Mouse (Mus musculus) hindlimb bud, embryonic 11.5 days (tissue): ENCODE results near the gene Scp2.

Source experiments
- DNase-seq: peaks from one replicate; pipeline ENCODE4 v3.0.0-alpha.2; 2012; ENCODE audit warnings: low read depth, low spot score; ENCODE audit errors: extremely low spot score

Gene Scp2

DNA sequence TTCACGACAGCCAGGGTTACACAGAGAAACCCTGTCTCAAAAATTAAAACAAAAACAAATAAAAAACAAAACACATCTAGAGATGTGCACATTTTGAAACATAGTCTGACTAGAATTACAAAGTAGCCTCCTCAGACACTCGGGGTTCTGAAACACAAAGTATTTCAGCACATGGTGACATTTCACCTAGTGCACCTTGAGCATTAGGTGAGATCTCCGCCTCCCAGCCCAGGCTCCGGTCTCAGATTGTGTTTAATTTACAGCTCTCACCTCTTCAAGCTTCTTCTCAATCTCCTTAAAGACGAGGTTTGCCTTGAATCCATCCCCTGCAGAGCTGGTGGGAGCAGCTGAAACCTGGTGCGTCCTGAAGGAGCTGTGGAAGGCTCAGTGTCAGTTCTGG is 81.2 kb downstream of the Scp2 start:
- no peak for DNase-seq

- no peak for DNase-seq
Measured at GRCm38 (mm10) chr4:108062524-108062923, 82.3 kb downstream of the Scp2 start.

GRCm38 (mm10) chr4:108060774-108061173 is 84.0 kb downstream of the Scp2 start:
- no peak for DNase-seq

- no peak for DNase-seq
Measured at GRCm38 (mm10) chr4:108059601-108060379, 85.0 kb downstream of the Scp2 start.

DNA sequence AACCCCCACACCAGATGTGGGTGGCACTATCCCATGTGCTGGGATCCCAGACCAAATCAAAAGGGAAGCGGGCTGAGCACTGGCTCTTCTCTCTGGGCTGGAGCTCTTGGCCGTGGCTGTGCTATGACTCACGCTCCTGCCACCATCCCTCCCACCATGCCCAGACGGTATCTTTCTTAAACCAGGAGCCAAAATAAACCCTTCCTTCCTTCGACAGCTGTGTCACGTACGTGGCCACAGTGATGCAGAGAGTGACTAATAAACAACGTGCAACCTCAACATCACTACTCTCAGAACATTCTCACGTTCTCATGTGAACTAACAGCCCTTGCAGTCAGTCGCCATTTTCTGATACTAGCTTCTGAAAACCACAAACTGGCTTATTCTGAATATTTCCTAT is 86.6 kb downstream of the Scp2 start:
- no peak for DNase-seq

GRCm38 (mm10) chr4:108057247-108057646 is 87.6 kb downstream of the Scp2 start:
- DNase-seq, result no peak

DNA sequence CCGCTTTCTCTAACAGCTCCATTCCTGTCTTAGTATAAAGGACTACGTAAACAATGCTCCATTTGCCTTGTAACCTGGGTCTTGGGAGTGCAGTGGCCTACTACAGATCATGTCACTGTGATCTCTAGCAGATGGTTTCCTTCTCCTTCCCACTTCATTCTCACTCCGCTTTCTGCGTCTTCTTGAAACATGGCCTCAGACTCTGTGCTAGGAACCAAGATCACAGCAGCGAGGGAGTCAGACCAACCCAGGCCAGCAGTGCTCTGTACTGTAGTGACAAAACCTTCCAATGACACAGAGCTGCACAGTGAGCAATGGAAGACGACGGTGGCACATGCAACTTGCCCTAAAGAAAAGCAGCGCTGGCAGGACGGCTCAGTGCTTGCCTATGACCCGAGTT is 88.9 kb downstream of the Scp2 start:
- DNase-seq, result no peak

DNA sequence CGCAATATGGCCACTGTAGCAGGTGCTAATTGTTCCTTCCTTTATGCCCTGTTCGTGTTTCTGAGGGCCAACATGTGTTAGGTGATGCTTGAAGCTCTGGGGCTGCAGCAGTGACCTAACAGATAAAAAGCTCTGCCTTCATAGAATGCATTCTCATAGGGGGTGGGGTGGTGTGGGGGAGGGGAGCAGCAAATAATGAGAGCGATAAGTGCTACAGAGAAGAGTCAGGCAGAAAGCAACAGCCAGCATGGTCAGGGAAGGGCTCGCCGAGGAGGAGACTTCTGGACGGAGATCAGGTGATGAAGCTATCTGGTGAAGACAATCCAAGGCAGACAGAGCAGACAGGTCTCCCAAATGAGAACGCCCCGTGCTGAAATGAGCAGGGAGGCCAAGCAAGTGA is 92.1 kb downstream of the Scp2 start:
- DNase-seq, result no peak

DNA sequence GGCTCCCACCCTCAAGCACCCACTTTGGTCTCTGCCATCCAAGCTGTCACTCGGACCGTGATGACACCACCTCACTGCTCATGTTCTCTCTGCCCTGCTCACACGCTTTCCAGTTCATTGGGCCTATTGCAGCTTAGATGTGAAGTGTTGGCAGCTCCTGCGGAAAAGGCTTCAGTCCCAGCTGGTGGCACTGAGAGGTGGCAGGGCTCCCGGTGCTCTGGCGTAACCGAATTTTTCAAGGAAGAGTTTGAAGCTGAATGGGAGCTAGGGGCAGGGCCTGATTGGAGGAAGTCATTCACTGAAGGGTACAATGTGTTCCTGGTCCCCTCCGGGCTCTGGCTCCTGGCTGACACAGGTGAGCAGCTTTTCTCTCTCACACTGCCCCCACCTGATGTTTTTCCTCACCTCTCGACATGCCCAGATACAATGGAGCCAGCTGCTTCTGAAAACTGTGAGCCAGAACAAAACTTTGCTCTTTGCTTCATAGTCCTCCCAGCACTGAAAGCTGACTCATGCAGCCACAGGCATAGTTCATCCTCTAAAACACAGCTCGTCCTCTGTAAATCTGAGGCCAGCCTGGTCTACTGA is 93.0 kb downstream of the Scp2 start:
- no peak for DNase-seq

GRCm38 (mm10) chr4:108046136-108046535 is 98.7 kb downstream of the Scp2 start:
- DNase-seq, result no peak

DNA sequence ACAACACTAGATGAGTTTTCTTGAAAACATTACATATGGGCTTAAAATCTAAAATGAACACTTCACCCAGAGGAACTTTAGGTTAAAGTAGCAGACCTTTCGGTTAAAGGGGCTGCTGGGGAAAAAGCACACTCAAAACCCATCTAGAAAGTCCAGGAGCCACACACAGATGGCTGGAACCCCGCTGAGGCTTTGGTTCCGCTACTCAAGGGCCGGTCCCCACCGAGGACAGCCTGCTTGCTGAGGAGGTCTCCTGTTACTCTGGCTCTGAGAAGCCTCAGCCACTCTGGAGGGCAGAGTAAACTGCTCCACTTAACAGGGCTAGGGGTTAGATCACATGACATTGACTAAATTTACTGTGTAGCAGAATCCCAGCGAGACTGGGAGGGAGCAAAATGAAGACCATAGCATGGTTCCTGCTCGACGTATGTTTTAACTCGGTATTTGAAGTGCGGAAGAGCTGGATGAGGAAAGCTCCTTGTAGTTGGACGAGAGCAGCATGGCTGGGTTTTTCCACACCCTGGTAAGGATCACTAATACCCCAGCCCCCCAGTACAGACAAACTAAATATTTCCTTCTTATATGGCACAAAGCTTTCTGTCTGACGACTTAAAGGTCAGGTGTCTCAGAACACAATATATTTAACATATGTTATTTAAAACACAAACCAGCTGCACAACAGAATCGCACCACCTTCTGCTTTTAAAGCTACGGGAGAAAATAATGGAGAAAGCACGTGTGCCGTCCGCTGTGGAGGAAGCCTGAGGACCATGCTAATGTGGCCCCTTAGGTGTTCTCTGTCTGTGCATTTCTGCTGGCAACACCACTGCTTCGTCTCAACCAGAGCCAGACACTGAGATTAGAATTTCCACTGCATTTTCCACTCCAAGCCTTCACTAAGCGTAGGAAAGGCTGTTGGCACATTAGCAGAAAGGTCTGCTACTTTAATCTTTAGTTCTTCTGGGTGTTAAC is 99.4 kb downstream of the Scp2 start:
- no peak for DNase-seq

DNA sequence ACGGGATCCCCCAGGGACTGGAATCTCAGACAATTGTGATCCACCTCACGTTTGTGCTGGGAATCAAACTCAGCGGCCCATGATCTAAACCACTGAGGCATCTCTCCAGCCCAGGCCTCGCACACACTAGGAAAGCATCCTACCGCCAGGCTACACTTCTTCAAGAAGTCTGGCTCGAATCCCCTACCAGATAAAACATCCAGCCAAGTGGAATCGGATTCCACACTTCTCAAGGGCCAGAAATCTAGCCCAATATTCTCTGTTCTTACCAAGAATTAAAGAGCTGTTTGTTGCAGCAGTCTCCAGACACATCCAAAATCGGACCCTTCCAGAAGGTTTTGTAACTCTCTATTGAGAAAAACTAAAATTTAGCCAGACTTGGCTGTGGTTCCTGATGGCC is 107.8 kb downstream of the Scp2 start:
- no peak for DNase-seq

- no peak for DNase-seq
Measured at GRCm38 (mm10) chr4:108033041-108033764, 111.6 kb downstream of the Scp2 start.

DNA sequence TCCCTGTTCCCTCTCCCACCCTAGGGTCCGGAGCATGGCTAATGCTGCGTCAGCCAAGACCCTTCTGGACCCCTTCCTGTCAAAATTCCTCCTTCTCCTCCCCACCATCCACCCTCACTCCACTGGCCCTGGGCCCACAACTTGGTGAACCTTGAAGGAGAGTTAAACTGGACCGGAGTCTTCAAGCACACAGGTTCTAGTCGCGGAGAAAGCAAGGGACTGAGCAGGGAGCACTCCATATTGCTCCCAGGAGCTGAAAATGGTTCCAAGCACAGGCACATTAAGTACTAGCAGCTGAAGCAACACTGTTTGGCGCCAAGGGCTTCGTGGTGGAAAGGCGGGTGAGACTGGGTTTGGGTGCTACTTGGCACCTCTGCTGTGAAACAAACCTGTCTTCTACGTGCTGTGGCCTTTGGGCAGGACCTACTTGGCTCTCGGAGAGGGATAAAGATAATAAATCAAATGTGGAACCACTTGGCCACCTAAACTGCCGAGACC is 112.4 kb downstream of the Scp2 start:
- DNase-seq, result no peak

DNA sequence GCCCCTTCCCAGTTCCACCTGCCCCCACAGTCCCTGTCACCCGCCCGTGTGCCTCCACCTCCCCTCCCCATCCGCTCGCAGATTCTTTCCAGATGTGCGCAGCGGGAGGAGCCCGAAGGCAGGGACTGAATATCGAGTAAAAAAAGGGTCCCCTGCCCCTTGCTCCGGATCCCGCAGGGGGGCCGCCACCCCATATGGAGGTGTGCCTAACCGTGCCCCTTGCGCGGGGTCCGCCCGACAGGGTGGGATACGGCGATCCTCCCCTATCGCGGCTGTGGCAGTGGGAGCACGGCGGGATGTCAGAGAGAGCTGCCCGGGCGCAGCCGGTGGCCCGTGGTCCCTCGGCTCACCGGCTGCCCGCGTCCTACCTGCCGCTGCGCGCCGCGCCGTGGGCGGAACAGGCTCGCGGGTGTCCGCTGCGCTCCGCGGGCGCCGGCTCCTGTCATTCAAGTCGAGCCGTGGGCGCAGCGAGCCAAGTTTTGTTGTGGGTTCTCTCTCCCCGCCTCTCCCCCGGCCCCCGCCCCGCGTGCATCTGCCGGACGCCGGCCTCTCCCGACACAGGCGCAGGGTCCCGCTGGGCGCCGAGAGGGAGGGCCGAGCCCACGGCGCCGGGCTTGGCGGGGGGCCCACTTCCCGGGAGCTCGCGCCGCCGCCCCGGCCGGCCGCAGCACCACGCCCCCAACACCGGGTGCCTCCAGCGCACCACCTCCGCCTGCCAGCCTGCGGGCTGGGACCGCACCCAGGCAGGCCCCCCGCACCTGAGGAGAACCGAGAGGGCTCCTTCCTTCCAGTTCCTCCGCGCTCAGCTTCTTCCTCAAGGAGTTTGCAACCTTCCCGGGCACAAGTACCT is 113.1 kb downstream of the Scp2 start:
- no peak for DNase-seq

DNA sequence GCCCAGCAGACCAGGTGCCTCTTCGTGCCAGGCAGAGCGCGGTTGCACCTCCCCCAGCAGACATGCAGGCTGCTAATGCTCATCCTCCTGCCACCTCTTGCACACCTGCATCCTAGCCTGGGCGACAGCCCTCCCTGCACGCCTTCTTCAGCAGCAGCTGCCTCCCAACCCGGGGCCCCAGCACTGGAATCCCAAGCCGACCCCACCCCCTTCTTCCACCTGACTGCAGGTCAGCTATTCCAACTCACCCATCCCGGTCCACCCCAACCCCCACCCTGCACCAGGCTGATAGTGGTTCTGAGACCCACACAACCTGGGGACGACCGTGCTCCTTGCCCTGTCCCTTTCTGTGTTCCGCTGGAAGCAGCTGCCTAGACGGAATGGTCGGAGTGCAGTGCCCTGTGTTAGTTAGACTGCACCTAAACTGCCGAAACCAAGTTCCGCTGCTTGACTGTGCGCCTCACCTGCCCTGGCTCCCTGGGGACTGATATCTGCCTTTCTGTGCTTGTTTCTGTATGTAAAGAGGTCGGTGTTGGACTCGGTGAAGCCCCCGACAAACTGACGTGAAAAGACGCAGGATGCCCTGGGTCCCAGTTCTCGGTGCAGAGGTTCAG is 113.8 kb downstream of the Scp2 start:
- DNase-seq, result no peak

DNA sequence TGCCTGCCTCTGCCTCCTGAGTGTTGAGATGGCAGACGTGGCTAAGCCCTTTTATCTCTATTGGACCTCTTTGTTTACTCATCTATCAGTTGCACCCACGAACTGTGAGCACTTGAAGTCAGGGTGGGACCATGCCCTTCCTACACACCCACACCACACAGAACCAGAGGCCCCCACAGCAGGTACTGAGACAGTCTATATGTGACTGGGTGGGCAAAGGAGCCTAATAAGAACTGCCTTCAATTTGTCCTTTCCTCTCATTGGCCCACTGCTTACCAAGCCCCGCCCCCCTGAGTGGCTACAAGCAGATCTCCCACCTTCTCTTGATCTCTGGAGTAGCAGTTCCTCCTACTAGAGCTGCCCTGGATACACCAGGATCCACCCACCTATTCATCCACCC is 118.6 kb downstream of the Scp2 start:
- no peak for DNase-seq

GRCm38 (mm10) chr4:108025269-108025668 is 119.5 kb downstream of the Scp2 start:
- DNase-seq, result no peak

- no peak for DNase-seq
Measured at GRCm38 (mm10) chr4:108024641-108025040, 120.2 kb downstream of the Scp2 start.
